Mouse (Mus musculus): Measurements from ENCODE around the gene Ugt1a1.
"Not testable (repeated sequence)": the region's sequence is repeated elsewhere in the genome, so short reads cannot be mapped to it uniquely, and the experiment has no call there.

The Ugt1a1 gene

DNA sequence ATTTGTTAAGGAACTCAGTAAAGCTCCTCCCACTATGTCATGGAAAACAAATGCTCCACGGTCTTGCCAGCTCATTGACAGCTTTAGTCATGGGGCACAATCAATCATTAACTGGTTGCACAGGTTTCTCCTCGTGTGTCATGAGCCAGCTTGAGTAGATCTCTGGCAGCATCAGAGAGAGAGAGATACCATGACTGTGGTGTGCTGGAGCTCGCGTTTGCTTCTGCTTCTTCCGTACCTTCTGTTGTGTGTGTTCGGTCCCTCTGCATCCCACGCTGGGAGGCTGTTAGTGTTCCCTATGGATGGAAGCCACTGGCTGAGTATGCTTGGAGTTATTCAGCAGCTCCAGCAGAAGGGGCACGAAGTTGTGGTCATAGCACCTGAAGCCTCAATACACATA lies at the start of gene Ugt1a1:
Gene Ugt1a1 (plus strand): TSS at position 148 of the 400 bp plus-strand sequence.
- DNase-seq (ENCODE audit: low spot score in 2 of 2) = peak; percentile 1 to 2

DNA sequence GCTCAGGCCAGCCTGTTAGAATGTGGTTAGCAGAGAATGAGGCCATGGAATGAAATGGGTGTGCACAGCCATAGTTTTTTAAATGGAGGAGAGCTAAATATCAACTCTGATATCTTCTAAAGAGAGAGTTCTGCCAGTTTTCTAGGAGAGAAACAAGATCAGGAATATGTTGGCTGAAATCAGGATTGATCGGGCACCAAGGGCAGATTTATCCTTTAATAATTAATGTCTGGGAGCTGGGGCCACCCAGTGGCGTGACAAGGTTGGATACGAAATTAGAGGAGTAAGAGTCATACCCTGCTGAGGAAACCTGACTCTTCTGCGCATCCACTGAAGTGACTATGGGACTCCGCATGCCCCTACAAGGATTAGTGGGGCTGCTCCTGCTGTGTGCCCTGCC lies 46.0 kb upstream of the Ugt1a1 start, which contains the start of gene Ugt1a5:
Gene Ugt1a5 (plus strand): TSS at position 302 of the 400 bp plus-strand sequence.
- DNase-seq (ENCODE audit: low spot score in 2 of 2) = no peak

DNA sequence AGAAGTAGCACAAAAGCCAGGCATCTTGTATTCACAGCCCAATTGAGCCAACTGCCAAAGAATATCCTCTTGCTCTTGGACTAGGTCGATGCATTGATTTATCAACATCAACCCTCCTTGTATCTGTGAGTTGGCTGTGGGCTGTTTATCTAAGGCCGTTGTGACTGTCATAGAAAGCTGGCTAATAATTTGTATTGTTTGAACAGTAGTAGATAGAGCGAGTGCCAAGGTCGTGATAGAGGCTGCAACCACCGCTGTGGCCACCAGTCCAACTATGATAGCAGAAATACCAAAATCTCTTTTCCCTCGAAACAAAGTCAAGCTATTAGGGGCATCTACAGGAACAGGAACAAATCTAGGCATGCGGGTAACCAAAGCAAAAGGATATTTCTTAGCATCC lies 39.6 kb upstream of the Ugt1a1 start:
- DNase-seq (ENCODE audit: low spot score in 2 of 2) = not testable (repeated sequence)

DNA sequence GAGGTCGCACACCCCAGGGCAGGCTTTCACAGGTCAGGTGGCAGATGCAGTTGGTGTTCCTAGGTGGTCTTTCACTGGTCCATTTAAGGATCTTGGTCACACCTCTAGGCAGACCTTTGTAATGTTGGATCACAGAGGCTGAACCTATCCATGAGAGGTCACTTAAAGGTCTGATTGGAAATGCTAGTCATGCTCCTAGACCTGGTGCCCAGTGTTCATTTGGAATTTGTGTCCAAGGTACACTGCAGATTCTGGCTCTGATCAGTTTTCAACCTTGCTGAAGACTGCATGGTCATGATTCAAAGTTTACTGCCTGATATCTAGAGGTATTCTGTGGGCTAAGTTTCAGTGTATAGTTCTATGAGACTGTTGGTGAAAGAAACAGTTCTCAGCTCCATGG lies 32.1 kb upstream of the Ugt1a1 start:
- no peak for DNase-seq (ENCODE audit: low spot score in 2 of 2)

DNA sequence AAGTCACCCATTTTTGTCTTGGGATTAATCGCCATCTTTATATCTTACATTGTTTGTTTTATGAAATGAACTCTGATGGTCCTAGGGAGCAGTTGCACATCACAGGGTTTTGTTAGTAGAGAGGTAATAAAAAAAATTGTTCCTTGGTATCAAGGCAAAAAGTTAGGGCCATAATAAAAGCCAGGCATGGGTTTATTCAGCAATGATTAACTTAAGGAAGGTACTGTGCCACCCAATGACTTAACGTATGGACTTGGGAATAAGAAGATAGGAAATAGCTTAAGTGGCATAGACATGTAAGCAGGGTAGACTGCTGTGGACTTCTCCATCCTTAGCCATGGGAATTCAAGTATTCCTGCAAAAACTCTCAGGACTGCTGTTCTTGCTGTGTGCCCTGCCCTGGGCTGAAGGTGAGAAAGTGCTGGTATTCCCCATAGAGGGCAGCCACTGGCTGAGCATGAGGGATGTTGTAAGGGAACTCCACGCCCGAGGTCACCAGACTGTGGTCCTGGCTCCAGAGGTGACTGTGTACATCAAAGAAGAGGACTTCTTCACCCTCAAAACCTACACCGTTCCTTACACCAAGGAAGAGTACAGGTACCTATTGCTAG lies 25.3 kb upstream of the Ugt1a1 start:
- DNase-seq (ENCODE audit: low spot score in 2 of 2) = no peak

DNA sequence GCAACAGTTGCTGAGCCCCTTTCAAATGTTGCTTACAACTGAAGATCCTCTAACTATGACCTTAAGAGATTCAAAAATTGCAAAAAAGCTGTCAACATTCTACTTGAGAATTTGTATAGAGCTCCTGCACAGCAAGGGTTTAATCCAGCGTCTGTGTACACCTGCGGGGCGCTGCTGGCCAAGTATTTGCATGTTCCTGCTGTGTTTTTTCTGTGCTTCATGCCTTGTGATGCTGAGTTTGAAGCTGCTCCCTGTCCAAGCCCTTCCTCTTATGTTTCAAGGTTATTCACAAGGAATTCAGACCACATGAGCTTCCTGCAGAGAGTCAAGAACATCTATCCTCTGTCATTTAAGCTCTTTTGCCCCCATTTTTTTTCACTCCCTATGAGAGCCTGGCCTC lies 19.6 kb upstream of the Ugt1a1 start:
- DNase-seq (ENCODE audit: low spot score in 2 of 2) = no peak

DNA sequence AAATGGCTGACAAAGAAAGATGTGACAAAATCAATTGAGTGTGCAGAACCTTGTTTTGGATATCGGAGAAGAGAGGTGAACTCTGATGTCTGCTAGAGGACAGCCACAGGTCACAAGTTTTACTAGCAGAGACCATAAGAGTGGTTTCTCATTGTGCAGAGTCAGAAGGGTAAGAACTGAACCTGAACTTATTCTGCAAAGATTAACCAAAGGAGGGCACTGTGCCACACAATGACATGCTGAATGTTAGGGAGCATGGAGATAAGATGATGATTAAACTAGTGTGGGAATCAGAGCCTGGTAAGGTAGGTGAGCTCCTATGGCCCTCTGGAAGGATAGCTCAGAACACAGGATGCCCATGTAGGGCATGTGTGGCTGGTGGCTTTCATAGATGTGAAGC lies 16.1 kb upstream of the Ugt1a1 start:
- no peak for DNase-seq (ENCODE audit: low spot score in 2 of 2)

DNA sequence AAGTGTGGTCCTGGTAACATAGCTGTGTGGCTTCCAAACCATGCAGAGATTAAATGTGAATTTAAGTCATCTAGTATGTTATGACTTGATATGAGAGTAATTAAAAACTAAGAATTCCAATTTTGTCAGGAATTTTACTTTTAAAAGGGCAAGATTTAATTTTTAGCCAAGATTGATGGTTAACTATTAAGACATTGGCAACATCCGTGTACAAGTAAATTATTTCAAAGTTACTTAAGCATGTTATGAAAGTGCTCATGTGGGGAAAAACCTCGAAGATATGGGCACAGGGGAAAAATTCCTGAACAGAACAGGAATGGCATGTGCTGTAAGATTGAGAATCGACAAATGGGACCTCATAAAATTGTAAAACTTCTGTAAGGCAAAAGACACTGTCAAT lies 14.3 kb upstream of the Ugt1a1 start:
- DNase-seq (ENCODE audit: low spot score in 2 of 2) = no peak

DNA sequence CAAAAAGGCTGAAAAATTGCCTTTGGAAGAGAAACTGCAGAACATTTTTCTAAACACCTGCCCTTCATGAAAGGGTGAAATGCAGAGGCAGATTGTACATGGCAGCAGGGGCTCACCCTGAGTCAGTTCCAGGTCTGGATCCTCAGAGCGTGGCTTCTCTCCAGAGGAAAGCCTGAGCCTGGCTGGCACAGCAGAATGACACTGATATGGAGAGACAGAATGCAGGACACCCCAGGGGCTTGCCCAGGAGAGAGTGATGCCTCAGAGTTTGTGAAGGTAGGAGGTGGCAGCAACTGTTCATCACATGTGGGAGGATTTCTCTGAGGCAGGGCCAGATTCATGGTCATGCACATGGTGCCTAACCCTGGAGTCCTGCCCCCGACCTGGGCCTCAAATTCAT lies 11.8 kb upstream of the Ugt1a1 start:
- no peak for DNase-seq (ENCODE audit: low spot score in 2 of 2)

DNA sequence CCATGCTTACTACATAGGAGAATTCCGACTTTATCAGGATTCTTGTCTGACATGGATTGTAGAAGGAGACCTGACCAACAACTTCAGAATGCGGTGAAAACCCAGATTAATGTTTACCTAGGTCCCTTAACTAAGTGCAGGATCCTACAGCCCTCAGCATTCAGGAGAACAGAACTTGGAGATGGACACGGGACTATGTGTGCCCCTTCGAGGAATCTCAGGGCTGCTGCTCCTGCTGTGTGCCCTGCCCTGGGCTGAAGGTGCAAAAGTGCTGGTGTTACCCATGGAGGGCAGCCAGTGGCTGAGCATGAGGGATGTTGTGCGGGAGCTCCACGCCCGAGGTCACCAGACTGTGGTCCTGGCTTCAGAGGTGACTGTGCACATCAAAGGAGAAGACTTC lies 11.3 kb upstream of the Ugt1a1 start, which contains the start of gene Ugt1a2:
Gene Ugt1a2 (plus strand): TSS at position 146 of the 400 bp plus-strand sequence.
- DNase-seq (ENCODE audit: low spot score in 2 of 2) = no peak

DNA sequence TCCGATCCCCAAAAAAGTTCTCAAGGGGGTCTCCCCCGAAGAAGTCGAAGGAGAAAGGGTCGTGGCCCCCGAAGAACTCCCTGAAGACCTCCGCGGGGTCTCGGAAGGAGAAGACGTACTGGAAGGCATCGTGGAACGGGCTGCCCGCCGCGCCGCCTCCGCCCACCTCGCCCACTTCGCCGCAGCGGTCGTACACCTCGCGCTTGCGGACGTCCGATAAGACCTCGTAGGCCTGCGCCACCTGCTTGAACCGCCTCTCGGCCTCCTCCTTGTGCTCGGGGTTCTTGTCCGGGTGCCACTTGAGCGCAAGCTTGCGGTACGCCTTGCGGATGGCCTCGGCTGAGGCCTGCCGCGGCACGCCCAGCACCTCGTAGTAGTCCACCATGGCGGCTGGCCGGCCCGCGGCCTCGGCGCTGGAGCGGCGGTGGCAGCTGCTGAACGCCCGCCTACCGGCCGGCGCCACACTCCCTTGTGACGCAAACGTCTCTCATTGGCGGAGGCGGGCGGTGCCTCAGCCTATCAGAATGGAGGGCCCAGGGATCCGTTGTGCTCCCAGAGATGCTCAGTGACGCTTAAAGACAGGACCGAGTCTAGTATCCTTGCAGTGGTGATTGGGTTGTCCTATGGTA lies 6.4 kb upstream of the Ugt1a1 start, which contains the start of gene Dnajb3:
Gene Dnajb3 (minus strand): TSS at position 489 of the 629 bp plus-strand sequence.
- DNase-seq (ENCODE audit: low spot score in 2 of 2) = peak; percentile 26 to 53

DNA sequence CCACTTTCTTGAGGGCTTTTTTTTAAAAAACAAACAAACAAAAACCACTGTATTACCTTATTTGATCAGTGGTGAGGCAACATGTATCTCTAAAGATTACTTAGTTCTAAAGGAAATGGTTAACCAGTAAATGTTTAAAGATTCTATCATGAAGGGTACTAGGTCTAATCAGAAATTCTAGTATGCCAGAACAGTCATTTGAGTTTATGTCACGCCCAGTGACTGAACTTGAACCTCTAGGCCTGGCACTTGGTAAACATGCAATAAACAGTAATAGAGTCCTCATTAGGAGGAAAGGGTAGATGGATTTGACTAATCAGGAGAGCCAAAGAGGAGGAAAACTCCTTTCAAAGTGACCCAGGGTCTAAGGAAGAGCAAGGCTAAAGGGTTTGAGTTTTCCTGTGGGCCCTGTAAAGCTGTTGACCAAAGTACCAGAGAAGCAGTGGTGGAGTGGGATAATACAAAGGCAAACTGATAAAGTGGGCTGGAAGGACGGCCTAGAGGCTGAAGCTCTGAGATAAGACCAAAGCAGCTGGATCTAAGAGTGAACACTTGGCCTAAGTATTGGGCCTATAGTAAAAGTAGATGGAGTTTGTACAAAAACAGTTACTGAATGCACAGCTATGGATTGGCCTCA lies 4.8 kb upstream of the Ugt1a1 start:
- no peak for DNase-seq (ENCODE audit: low spot score in 2 of 2)

DNA sequence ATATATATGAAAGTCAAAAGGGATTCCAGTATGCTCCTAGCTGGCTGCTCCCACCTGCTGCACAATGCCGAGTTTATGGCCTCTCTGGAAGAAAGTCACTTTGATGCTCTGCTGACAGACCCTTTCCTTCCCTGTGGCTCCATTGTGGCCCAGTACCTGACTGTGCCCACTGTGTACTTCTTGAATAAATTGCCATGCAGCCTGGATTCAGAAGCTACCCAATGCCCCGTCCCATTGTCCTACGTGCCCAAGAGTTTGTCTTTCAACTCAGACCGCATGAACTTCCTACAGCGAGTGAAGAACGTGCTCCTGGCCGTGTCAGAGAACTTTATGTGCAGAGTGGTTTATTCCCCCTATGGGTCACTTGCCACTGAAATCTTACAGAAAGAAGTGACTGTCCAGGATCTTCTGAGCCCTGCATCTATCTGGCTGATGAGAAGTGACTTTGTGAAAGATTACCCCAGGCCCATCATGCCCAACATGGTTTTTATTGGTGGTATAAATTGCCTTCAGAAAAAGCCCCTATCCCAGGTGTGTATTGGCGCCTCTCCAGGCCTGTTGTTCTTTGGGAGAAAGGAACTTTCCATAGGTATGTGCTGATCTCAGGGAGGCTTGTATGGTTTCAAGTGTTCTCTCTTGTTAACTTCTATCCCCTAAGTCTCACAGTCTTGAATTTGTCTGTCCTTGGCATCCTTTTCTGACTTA lies 734 bp downstream of the Ugt1a1 start:
- peak; percentile 3 to 6 for DNase-seq (ENCODE audit: low spot score in 2 of 2)

DNA sequence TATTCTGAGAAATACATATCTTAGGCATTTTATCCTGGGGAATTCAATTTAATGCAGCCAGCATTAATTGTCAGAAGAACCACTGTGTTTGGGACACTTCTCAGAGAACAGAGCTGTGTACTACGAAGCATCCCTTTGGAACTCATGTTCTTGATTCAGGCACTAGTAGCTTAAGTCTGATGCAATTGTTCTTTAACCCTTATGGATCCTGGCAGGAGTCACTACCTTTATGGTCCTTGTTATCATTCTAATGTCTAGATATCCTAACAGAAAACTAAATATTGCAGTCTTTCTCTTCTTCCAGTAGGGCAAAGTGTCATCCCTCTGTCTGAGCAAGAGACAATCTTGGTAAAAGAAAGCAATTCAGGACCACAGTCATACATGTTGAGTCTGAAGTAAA lies 1.3 kb downstream of the Ugt1a1 start:
- DNase-seq (ENCODE audit: low spot score in 2 of 2) = peak; percentile 5

DNA sequence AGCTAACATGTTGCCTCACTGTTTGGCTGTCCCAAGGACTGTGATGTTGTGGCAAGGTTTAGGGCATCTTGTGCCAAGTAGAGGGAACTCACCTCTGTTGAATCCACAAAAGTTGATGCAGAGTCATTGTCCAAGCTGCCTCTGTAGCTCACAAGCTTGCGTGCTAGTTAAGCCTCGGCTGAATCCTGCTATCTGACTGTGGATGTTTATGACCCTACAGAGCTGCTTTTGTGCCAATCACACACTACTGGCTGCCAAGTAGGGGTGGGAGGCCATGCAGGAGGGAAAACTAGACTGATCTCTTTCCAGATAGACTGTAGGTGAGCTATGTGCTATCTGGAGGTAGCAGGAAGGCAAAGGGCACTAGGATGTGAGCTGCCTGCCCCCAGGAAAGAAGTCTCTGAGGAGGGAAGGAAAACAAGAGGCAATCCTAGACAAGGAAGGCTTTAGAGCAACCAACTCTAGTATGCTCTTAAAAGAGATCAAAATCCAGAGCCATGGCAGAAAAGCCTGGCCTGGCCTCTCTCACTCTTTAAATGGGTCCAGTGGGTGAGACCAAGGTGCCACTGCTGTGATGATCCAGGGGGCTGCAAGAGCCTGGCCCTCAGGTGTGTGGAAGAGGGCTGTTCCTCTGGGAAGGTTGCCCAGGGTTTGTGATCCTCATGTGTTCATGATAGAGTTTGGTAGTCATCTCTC lies 2.2 kb downstream of the Ugt1a1 start:
- peak; percentile 7 to 8 for DNase-seq (ENCODE audit: low spot score in 2 of 2)

DNA sequence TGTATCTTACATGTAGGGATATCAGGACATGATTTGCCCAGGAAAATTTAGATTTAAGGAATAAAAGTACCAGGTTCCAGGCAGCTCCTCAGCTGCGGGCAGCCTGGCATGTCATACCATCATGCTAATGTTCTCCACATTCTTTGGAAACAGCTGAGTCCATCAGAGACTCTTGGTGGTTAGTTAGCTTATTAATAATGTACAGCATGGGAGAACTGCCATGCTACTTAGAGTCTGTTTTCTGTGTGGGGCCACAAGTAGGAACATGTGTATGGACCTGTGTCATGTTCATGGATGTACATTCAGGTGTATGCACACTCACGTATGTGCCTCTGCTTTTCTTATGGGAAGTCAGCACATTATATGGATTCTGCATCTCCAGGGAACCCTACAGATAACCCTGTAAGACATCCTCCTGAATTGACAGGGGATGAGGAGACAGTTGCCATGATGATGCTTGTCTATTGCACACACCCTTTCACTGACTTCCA lies 2.7 kb downstream of the Ugt1a1 start:
- peak; percentile 10 to 12 for DNase-seq (ENCODE audit: low spot score in 2 of 2)

DNA sequence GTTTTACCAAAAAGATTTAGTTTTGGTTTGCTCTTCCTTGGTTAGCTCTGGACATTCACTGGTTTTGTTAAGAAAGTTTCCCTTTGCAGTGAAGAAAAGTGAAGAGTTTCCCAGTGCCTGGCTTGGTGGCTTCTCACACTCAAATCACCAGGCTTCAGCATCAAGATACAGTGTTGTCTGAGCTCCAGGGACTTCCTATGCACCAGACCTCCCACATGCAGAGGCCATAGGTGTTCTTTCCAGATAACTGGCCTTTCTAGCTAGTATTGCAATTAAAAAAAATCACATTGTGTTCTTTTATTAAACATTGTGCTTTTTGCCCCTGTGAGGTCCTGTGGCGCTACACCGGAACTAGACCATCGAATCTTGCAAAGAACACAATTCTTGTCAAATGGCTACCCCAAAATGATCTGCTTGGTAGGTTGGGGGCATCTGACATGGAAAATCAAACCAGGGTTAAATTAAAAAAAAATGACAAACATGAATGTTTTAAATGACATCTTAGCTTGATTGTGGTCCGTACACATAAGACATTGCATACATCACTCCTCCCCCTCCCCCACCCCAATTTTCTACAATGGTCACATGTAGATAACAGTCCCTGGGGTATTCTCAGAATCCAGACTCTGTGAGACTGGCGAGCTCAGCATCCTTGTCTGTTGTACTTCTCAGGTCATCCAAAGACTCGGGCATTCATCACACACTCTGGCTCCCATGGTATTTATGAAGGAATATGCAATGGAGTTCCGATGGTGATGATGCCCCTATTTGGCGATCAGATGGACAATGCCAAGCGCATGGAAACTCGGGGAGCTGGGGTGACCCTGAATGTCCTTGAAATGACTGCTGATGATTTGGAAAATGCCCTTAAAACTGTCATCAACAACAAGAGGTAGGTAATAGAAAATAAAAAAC lies 4.0 kb downstream of the Ugt1a1 start:
- DNase-seq (ENCODE audit: low spot score in 2 of 2) = peak; percentile 3 to 4

DNA sequence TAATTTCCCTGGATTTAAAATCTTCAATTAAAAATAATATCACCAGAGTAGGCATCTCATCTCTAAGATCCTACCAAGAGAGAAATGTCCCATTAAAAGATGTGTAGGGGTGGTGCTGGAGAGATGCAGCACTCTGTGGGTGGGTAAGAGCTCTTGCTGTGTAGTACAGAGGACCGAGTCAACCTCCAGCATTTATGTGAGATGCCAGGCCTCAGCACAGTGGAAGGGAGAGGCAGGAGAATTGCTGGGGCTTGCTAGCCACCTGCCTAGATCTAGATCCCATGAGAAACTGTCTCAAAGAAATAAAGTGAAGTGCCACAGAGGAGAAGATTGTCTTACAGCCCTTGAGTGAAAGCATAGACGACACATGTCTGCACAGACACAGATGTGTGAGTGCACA lies 4.8 kb downstream of the Ugt1a1 start:
- DNase-seq (ENCODE audit: low spot score in 2 of 2) = no peak

DNA sequence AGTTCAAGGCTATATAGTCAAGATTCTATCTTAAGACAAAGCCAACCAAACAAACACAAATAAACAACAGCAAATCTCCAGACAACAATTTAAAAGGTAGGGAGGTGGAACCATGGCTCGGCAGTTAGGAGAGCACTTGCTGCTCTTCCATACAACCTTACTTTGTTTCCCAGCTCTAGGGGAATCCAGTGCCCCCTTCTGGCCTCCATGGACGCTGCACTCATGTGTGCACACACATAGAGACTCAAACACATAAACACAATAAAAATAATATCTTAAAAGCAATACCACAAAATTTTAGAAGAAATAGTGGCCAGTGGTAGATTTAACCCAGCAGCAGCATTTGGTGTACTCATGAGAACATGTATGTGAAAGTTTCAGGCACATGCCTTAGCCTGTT lies 5.4 kb downstream of the Ugt1a1 start:
- peak; percentile 5 to 12 for DNase-seq (ENCODE audit: low spot score in 2 of 2)

DNA sequence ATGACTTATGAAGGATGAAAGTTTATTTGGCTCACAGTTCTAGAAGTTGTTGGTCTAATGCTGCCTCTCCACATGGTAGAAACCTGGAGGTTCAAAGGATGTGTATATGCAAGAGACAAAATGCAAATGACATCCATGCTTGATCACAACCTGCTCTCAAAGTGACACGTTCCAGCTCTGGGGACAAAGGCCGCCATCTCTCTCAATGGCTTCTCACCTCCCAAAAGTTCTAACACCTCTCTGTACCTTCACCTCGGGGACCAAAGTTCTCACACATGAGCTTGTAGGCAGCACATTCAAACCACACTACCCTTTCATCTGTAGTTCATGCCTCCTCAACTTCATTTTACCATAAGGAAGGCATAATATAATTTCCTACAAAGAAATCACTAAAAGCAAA lies 5.8 kb downstream of the Ugt1a1 start:
- peak in 1 of 2 experiments; percentile 2 for DNase-seq (ENCODE audit: low spot score in 2 of 2)

Measured in heart, adult 9 months (tissue).